Mouse (Mus musculus): ENCODE data around the gene Patj. TPM values are rescaled to one million over a fixed set of nuclear protein-coding genes. Genes with fewer than 3 reads are reported as not detected.
A peak's percentile ranks its signal among the peaks of the same experiment; 100 is the strongest.

Patj gene
- polyA plus RNA-seq, 2 experiments = 11.9 to 16.7 TPM

DNA sequence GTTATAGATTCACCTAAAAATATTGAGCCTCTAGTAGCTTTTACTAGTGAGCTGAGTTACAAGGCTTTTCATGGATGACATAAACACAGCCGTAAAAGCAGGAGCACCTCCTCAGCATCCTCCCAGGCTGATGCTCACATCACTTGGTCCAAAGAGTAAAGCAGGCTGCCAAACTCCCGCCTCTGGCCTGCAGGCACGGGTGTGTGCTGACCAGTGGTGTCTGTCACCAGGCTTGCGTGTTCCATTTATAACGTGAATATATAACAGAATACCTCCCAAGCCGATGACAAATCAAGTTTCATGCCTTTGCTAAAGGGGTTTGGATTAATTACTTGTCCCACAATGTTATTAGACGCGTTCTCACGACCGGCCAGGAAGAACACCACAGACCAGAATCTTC, 128.9 kb downstream of the Patj start:
- WGBS = 92% methylated on average over 10 of the region's 10 CpGs
- TF ChIP-seq POLR2A (IDR thresholded peaks at IDR 0.05; ENCODE audit: borderline replicate concordance, extremely low read depth, insufficient read depth, insufficient read length) = no peak

DNA sequence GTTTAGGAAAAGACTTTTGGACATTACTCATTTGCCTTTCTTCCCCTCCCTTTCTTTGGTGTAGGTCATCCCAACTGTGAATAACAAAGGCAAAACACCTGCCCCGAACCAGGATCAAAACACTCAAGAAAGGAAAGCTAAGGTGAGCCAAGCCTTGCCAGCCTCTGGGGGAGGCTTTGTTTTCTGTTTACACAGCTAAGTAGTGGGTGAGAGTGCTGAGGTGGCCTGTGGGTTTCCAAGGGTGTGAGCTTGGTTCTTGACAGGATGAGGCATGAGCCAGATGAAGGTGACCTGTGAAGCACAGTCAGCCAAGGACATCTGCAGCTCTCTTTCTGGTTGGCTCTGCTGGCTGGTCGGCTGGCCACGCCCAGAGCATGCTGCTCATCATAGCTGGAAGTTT, 139.9 kb downstream of the Patj start:
- no peak for ATAC-seq (ENCODE audit: low FRiP score, low read depth)
- WGBS = 82% methylated on average over 3 of the region's 3 CpGs

More for the DNA sequence above, 128.9 kb downstream of the Patj start:
- ATAC-seq (ENCODE audit: low FRiP score, low read depth) = no peak
- Histone ChIP-seq H3K4me1 (ENCODE audit: control insufficient read depth, insufficient read depth, low read length) (no peaks in the 10 kb centered on the region; the same call in 1 of the 2 replicates), H3K9ac (ENCODE audit: low read depth, low read length, severe bottlenecking) (no peak overlapping the region), H3K9me3 (ENCODE audit: control insufficient read depth, low read length) (no peaks in the 10 kb centered on the region), H3K27me3 (ENCODE audit: control insufficient read depth, insufficient read depth, low read length) (no peaks in the 10 kb centered on the region), H3K4me3 (replicated peaks; ENCODE audit: low read length) (no peak overlapping the region), H3K36me3 (ENCODE audit: control insufficient read depth, insufficient read depth, low read length) (peaks cover 12% of the 10 kb centered on the region), H3K27ac (replicated peaks; ENCODE audit: low read depth, low read length) (no peak overlapping the region), H3K4me2 (replicated peaks; ENCODE audit: low read depth, low read length, severe bottlenecking) (no peak overlapping the region)
- no peak for DNase-seq (ENCODE audit: low spot score)

DNA sequence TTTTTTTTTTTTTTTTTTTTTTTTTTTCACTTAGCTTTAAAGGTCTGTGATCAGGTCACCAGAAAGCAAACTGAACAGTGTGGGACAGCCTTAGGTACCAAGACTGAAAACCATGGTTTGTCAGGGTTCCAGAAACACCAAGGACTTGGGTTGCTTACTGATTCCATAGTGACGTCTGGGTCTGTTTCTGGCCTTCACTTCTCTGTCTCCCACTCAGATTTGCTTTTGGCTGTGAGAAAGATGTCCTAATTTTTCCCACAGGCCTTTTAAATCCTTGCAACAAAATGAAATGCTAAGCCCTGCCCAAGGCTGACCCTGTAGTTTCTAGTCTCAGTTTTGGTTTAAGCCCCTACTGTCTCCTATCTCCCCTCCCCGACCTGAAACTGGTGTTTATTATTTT, 146.0 kb downstream of the Patj start:
- Histone ChIP-seq H3K9me3 (ENCODE audit: control insufficient read depth, low read length) (no peaks in the 10 kb centered on the region), H3K27me3 (ENCODE audit: control insufficient read depth, insufficient read depth, low read length) (no peaks in the 10 kb centered on the region), H3K9ac (ENCODE audit: low read depth, low read length, severe bottlenecking) (no peak overlapping the region), H3K36me3 (ENCODE audit: control insufficient read depth, insufficient read depth, low read length) (no peaks in the 10 kb centered on the region), H3K27ac (replicated peaks; ENCODE audit: low read depth, low read length) (no peak overlapping the region), H3K4me1 (ENCODE audit: control insufficient read depth, insufficient read depth, low read length) (no peaks in the 10 kb centered on the region), H3K4me3 (replicated peaks; ENCODE audit: low read length) (no peak overlapping the region), H3K4me2 (replicated peaks; ENCODE audit: low read depth, low read length, severe bottlenecking) (no peak overlapping the region)
- no peak for TF ChIP-seq POLR2A (IDR thresholded peaks at IDR 0.05; ENCODE audit: borderline replicate concordance, extremely low read depth, insufficient read depth, insufficient read length)
- ATAC-seq (ENCODE audit: low FRiP score, low read depth) = no peak
- 73% methylated on average over 2 of the region's 2 CpGs for WGBS
- DNase-seq (ENCODE audit: low spot score) = no peak

More for the DNA sequence above, 139.9 kb downstream of the Patj start:
- no peaks in the 10 kb centered on the region for H3K4me1 ChIP-seq (ENCODE audit: control insufficient read depth, insufficient read depth, low read length)
- no peak for DNase-seq (ENCODE audit: low spot score)
- 0 out of 2 replicates have a peak, but pooled peaks cover 3% of the 10 kb centered on the region for H3K36me3 ChIP-seq (ENCODE audit: control insufficient read depth, insufficient read depth, low read length)
- H3K4me2 ChIP-seq (replicated peaks; ENCODE audit: low read depth, low read length, severe bottlenecking) = no peak overlapping the region
- no peak overlapping the region for H3K4me3 ChIP-seq (replicated peaks; ENCODE audit: low read length)
- H3K27me3 ChIP-seq (ENCODE audit: control insufficient read depth, insufficient read depth, low read length) = no peaks in the 10 kb centered on the region
- no peaks in the 10 kb centered on the region for H3K9me3 ChIP-seq (ENCODE audit: control insufficient read depth, low read length)
- H3K9ac ChIP-seq (ENCODE audit: low read depth, low read length, severe bottlenecking) = no peak overlapping the region
- TF ChIP-seq POLR2A (IDR thresholded peaks at IDR 0.05; ENCODE audit: borderline replicate concordance, extremely low read depth, insufficient read depth, insufficient read length) = no peak
- H3K27ac ChIP-seq (replicated peaks; ENCODE audit: low read depth, low read length) = no peak overlapping the region

DNA sequence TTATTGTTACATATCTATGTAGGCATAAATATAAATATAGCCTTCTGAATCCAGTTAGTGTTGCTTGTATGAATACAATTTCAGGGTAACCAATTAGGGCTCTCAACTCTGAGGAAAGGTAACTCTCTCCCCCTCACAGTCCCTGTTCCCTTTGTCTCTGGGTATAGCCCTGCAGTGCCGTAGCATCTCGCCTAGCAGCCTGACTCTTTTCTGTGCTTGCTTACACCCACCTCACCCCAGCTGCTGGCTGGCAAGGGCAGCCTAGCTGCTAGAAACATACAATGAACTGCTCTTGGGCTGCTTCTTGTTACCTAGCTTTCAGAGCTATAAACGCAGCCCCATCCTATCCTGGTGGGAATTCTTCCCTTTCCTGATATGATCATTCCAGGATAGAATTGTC, 147.4 kb downstream of the Patj start:
- no peak overlapping the region for H3K9ac ChIP-seq (ENCODE audit: low read depth, low read length, severe bottlenecking)
- ATAC-seq (ENCODE audit: low FRiP score, low read depth) = no peak
- DNase-seq (ENCODE audit: low spot score) = no peak
- TF ChIP-seq POLR2A (IDR thresholded peaks at IDR 0.05; ENCODE audit: borderline replicate concordance, extremely low read depth, insufficient read depth, insufficient read length) = no peak
- H3K27me3 ChIP-seq (ENCODE audit: control insufficient read depth, insufficient read depth, low read length) = no peaks in the 10 kb centered on the region
- H3K4me2 ChIP-seq (replicated peaks; ENCODE audit: low read depth, low read length, severe bottlenecking) = no peak overlapping the region
- WGBS = 79% methylated on average over 3 of the region's 3 CpGs
- H3K27ac ChIP-seq (replicated peaks; ENCODE audit: low read depth, low read length) = no peak overlapping the region
- H3K4me3 ChIP-seq (replicated peaks; ENCODE audit: low read length) = no peak overlapping the region
- H3K9me3 ChIP-seq (ENCODE audit: control insufficient read depth, low read length) = no peaks in the 10 kb centered on the region
- no peaks in the 10 kb centered on the region for H3K36me3 ChIP-seq (ENCODE audit: control insufficient read depth, insufficient read depth, low read length)
- no peaks in the 10 kb centered on the region for H3K4me1 ChIP-seq (ENCODE audit: control insufficient read depth, insufficient read depth, low read length)

GRCm38 (mm10) chr4:98545376-98545775, 149.8 kb downstream of the Patj start:
- Histone ChIP-seq H3K4me1 (ENCODE audit: control insufficient read depth, insufficient read depth, low read length) (no peaks in the 10 kb centered on the region), H3K27me3 (ENCODE audit: control insufficient read depth, insufficient read depth, low read length) (no peaks in the 10 kb centered on the region), H3K4me3 (replicated peaks; ENCODE audit: low read length) (no peak overlapping the region), H3K9me3 (ENCODE audit: control insufficient read depth, low read length) (no peaks in the 10 kb centered on the region), H3K36me3 (ENCODE audit: control insufficient read depth, insufficient read depth, low read length) (no peaks in the 10 kb centered on the region), H3K27ac (replicated peaks; ENCODE audit: low read depth, low read length) (no peak overlapping the region), H3K4me2 (replicated peaks; ENCODE audit: low read depth, low read length, severe bottlenecking) (no peak overlapping the region), H3K9ac (ENCODE audit: low read depth, low read length, severe bottlenecking) (no peak overlapping the region)
- ATAC-seq (ENCODE audit: low FRiP score, low read depth) (no peak), DNase-seq (ENCODE audit: low spot score) (peak; percentile 44)
- 26% methylated on average over 1 of the region's 1 CpGs for WGBS
- TF ChIP-seq POLR2A (IDR thresholded peaks at IDR 0.05; ENCODE audit: borderline replicate concordance, extremely low read depth, insufficient read depth, insufficient read length) = no peak

Data from limb, embryonic 14.5 days (tissue).